Mouse (Mus musculus) bone marrow, adult 2 months (tissue): ENCODE measurements at regions not wholly inside any gene's neighbourhood (a gene's known extent, or its start where the extent isn't known, plus 50 kb on each side); places are given as distances from the start of the nearest gene placed in this dataset.

Experiments used
- CTCF ChIP-seq: fragments of 200-500 bp; IDR thresholded peaks from 2 replicates; pipeline ENCODE4 v1.5.1; 2011; ENCODE audit warnings: low read length, control low read depth; ENCODE audit not compliant: control insufficient read depth, insufficient read depth
- POLR2A ChIP-seq: fragments of 200-500 bp; IDR thresholded peaks from 2 replicates; pipeline ENCODE4 v1.6.1; 2011; ENCODE audit warnings: low read depth, mild to moderate bottlenecking, control low read depth, low read length, borderline replicate concordance; ENCODE audit not compliant: control insufficient read depth

DNA sequence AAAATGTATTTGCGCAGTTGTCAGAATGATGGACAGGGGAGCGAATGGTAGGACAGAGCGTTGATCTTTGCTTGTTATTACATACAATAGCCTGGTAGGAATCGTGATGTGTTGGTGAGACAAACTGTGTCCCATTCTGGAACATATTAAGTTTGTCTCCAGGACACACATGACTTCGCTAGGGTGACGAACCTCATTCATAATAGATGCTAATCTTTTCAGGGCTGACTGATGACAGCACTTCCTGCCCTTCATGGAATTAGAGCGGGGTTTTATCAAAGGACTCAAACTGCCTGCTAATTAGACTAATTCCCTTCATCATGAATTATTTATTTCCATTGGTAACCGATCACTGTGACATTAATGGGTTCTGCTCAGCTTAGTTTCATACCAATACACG is 122.0 kb downstream of the Cdca7 start:
- TF ChIP-seq CTCF (no peak), POLR2A (no peak)
